Mouse (Mus musculus) retina, embryonic 14.5 days (tissue): ENCODE measurements around the gene Glycam1.

ENCODE experiments used
- DNase-seq: peaks from one replicate; pipeline ENCODE4 v3.0.0-alpha.2; 2015; ENCODE audit warnings: low spot score

Glycam1 gene

GRCm38 (mm10) chr15:103518600-103519385 lies 46.1 kb downstream of the Glycam1 start:
- DNase-seq: peak; percentile 89

GRCm38 (mm10) chr15:103514914-103515313 lies 50.0 kb downstream of the Glycam1 start:
- no peak for DNase-seq

- peak; percentile 92 for DNase-seq
Measured at GRCm38 (mm10) chr15:103514119-103514518, 50.8 kb downstream of the Glycam1 start.

GRCm38 (mm10) chr15:103513621-103514031 lies 51.3 kb downstream of the Glycam1 start:
- no peak for DNase-seq
